Mouse (Mus musculus) kidney, adult 2 months (tissue): ENCODE results near the gene B4galnt4.

ENCODE experiments used
- CTCF ChIP-seq: fragments of 200-500 bp; conservative IDR thresholded peaks from 2 replicates; pipeline ENCODE4 v1.5.1; 2011; ENCODE audit warnings: low read depth, mild to moderate bottlenecking, control low read depth, low read length, moderate library complexity, mixed read lengths; ENCODE audit not compliant: insufficient read depth, insufficient read length
- POLR2A ChIP-seq: fragments of 200-500 bp; IDR thresholded peaks from one replicate; pipeline ENCODE4 v1.6.1; 2011; ENCODE audit warnings: low read depth, low read length, control low read depth

- TF ChIP-seq CTCF (no peak), POLR2A (no peak)
Observed at GRCm38 (mm10) chr7:141078876-141079275, 18.0 kb downstream of the B4galnt4 start.
